Mouse (Mus musculus) heart, postnatal 25 days (tissue): ENCODE results near the gene Emc9. TPM values are rescaled to one million over a fixed set of nuclear protein-coding genes. Genes with fewer than 3 reads are reported as not detected.

Experiments used
- DNase-seq: peaks from one replicate; pipeline ENCODE4 v3.0.0; 2022; ENCODE audit warnings: low spot score
- intact Hi-C: fragments of 180-260 bp; cut with DNase I; formaldehyde crosslinking; loops from one replicate; pipeline ENCODE4 v1.15.1; 2025
- total RNA-seq, 2 experiments: library from RNA; stranded (reverse); gene quantifications; 2 replicates each; pipeline ENCODE4 v1.2.3; 2021

Gene Emc9
- total RNA-seq, 2 experiments from 2014 or later, result 56.0 to 58.1 TPM

DNA sequence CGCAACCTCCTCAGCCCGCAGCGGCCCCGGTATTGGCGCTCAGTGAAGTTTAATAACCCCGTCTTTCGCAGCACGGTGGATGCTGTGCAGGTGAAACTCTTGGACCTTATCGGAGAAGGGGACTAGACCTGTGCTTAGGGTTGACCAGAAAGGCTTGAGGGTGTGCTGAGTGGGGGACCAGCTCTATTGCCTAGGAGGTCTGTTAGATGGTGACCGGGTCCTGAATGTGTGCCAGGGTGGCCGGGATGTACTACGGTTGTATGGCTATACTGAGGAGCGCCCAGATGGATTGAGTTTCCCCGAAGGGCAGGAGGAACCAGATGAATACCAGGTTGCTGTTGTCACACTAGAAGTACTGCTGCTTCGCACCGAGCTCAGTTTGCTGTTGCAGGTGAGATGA, 7.1 kb upstream of the Emc9 start:
- DNase-seq, result no peak
- intact Hi-C loops, result loop anchor here (1.0 kb wide), 1 partner anchor 11 kb away; the partner anchor contains the start of gene Irf9

DNA sequence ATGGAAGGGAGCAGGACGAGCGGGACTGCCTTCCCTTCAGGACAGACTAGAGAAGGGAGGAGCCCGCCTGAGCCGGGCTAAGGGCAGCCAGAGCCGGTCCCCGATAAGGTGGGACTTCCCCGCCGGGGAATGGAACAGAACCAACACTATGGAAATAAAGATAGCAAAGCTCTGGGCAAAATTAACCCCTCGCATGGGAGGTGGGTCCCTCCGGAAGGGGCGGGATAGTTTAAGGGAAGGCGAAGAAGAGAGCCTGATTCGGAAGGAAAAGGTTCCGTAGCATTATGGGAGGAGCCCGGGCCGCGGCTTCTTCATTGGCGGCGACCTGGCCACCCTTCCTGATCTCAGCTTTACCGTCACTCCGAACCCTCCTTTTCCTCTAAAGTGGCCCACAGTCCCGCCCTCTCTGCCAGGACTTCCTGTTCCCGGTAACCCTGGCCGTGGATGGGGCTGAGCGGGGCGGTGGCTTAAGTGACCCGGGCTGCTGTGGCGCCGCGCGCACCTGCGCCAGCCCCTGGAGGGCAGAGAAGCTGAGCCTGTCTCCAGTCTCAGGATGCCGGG, 6.3 kb upstream of the Emc9 start, which contains the start of gene Rnf31:
Gene Rnf31 (plus strand): TSS at position 378 of the 561 bp plus-strand sequence.
- intact Hi-C loops, result loop anchor here (2.0 kb wide), 1 partner anchor 29 kb away; no protein-coding TSS in a partner anchor
- peak; percentile 95 for DNase-seq

DNA sequence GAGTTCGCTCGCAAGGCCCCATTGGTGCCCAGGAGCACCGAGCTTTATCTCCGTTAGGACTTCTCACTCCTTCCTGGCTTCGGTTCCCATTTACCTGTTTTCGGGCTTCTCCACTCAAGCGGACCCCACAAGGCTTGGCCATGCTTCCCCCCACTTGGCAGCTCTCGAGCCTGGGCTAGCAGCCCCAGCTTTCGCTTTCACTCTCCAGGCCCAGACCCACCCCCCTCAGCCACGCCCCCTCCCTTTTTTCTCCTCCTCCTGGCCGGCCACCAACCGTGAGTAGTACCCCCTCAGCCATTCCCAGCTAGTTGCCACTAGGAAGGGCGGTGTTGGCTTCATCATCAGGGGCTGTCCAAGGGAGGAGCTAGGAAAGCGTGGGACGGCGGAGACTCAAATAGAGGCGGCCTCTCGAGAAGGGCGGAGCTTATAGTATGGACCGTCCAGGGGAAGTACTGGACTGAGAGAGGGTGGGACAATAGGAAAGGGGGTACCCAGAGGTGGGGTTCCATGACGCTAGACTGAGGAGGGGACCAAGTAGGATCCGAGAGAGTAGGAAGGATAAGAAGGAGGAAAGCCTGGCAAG, 5.7 kb upstream of the Emc9 start, which contains the start of gene Psme2:
Gene Psme2 (minus strand): TSS at position 366 of the 583 bp plus-strand sequence.
- DNase-seq, result peak; percentile 96
- intact Hi-C loops, result loop anchor here (2.0 kb wide), 1 partner anchor 28 kb away; no protein-coding TSS in a partner anchor

DNA sequence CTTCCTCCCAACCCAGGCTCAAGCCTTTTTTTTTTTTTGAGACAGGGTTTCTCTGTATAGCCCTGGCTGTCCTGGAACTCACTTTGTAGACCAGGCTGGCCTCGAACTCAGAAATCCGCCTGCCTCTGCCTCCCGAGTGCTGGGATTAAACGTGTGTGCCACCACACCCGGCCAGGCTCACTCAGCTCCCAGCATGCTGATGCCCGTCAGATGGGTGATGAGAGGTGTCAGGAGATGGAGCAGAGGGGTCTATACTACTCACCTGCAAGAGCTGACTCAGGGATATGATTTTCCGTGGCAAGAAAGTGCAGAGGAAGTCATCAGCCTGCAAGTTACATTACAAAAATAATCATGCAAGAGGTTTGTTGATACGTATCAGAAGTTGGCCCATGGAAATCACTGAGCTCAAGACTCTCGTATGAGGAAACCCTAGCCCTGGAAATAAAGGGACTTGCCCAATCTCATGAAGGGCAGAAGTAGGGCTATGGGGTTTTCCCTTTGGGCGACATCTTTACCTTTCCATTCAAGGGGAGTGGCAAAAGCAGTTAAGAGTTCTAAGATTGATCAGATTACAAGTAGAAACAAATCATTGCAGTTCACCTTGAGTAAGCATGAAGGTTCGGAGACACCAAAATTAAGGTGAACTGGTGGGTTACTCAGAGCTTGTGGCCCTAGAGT, 4.8 kb upstream of the Emc9 start:
- intact Hi-C loops, result loop anchor here (2.0 kb wide), 1 partner anchor 27 kb away; no protein-coding TSS in a partner anchor
- DNase-seq, result no peak

DNA sequence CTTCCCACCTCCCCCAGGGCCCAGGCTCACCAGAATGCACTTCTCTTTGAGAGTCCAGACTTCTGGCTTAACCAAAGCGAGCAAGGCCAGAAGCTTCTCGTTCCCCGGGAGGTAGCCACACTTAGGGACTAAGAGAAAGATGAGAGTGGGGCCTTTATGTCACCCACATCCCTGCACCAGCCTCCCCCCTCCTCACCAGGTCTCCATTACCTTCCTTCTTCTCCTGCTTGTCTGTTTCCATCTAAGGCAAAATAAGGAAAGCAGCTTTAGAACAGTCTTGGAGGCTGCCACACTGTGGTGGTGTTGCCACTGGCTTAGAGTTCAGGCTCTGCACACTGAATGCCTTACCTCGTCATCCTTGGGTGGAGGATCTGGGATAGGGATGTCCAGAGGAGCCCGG, 4.2 kb upstream of the Emc9 start:
- no peak for DNase-seq

DNA sequence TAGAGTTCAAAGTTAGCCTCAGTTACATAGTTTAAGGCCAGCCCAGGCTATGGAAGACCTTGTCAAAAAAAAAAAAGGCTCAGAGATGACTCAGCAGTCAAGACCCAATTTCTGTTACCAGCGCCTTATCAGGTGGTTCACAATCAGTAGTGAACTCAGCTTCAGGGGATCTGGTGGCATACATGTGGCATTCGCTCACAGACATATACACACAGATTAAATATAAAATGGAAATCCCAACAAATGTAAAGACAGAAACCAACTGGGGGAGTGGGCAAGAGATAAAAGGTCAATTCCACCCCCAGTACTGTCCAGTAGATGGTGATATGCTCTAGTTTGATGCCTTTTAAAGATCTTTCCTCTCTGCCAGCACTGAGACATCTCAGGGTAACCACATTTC, 1.0 kb upstream of the Emc9 start:
- no peak for DNase-seq
- intact Hi-C loops, result no loop called here

More for the DNA sequence above, 4.2 kb upstream of the Emc9 start:
- intact Hi-C loops, result no loop called here

DNA sequence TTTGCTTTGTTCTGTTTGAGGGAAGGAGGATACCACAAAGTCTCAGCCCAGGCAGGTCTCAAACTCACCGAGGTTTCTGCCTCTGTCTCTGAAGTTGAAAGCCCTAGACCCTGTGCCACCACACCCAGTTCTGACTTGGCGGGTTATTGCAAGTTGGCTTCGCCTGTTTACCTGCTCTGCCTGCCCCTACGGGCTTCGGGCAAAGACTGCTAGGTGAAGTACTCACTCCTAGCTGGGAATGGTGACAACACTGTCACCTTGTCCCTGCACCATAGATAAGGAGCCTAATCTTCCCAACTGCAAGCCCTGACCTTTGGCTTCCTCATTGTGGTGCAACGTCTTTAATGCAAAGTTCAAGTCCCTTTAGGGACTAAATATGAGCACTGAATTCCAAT, 461 bp upstream of the Emc9 start:
- intact Hi-C loops, result no loop called here
- DNase-seq, result no peak

DNA sequence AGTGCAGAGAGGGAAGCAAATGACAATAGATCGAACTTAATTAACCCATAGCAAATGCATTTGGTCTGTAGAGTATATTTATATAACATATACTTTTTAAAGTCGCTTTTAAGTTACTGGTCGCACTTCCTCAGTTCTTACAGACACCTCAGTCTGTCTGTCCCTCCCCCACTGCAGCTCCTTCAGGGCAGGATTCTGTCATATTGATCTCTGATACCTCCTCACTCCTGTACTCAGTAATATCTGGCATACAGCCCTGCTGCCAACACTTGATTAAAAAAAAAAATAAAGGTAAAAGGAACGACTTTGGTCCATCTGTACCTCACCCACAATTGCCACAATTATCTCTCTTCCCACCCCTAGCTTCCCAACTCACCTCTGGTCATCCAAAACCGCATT, 800 bp downstream of the Emc9 start:
- DNase-seq, result no peak
- intact Hi-C loops, result no loop called here

DNA sequence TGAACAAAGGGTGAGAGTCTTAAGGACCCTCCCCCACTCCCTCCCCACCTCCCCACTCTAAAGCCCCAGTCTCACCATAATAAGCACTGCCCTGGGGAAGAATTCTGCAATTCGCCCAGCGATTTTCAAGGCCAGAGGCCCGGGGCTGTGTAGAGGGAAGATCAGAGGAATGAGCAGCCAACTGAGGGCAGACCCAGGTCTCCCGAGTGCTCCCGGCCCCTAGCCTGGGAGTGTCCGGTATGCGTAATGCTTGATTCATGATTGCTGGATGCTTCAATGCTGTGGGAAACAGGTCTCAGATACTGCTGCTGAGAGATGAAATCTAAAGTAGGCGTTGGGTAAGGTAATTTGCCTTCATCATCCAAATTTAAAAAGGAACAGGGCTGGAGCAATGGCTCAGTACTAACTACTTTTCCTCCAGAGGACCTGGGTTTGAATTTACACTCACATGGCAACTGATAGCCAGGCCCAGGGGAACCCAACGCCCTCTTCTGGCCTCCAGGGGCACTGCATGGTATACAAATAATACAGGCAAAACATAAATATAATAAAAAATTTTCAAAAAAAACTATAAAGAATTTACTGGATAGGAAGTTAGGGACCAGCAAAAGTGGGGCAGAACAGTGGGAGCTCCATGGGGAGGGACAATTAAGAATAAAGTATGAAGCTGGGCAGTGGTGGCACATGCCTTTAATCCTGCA, 3.0 kb downstream of the Emc9 start:
- intact Hi-C loops, result no loop called here
- DNase-seq, result no peak

DNA sequence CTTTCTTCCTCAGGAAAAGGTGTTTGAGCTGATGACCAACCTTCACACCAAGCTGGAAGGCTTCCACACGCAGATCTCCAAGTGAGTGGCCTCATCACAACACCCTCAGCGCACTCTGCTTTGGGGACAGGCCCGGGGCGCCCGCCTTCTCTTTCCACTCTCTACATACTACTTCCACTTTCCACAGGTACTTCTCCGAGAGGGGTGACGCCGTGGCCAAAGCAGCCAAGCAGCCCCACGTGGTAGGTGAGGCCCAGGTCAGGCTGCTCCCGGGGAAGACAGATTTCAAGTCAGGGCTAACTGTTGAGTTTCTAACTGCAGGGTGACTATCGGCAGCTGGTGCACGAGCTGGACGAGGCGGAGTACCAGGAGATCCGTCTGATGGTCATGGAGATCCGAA, 4.4 kb downstream of the Emc9 start:
- DNase-seq, result no peak

DNA sequence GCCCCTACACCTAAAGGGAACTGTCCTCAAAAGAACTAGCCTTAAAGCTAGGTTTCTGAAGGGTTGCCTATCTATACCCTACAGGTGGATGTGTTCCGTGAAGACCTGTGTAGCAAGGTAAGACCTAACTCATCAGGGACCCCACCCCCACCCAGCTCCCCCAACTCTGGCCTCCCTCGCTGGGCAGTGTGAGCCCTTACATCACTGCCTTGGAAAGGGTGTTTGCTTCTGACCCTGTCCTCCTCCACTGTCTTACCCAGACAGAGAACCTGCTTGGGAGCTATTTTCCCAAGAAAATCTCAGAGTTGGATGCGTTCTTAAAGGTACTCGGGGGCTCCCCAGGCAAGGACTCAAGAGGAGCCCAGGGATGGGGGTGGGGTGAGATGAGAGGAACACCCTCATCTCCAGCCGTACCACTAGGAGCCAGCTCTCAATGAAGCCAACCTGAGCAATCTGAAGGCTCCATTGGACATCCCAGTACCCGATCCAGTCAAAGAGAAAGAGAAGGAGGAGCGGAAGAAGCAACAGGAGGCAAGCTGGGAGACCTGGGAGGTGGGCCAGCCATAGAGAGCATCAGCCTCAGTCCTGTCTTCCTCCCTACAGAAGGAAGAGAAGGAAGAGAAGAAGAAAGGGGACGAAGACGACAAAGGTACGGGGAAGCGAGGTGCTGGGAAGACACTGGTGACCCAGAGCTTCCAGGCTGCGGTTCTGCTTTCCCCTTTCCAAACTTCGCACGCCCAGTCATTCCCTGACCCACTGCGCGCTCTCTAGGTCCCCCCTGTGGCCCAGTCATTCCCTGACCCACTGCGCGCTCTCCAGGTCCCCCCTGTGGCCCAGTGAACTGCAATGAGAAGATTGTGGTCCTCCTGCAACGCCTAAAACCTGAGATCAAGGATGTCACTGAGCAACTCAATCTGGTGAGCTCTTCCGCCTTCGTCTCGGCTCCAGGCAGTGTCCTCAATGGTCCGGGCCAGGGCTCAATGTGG, 5.3 kb downstream of the Emc9 start:
- intact Hi-C loops, result no loop called here

More for the DNA sequence above, 4.4 kb downstream of the Emc9 start:
- intact Hi-C loops, result no loop called here

DNA sequence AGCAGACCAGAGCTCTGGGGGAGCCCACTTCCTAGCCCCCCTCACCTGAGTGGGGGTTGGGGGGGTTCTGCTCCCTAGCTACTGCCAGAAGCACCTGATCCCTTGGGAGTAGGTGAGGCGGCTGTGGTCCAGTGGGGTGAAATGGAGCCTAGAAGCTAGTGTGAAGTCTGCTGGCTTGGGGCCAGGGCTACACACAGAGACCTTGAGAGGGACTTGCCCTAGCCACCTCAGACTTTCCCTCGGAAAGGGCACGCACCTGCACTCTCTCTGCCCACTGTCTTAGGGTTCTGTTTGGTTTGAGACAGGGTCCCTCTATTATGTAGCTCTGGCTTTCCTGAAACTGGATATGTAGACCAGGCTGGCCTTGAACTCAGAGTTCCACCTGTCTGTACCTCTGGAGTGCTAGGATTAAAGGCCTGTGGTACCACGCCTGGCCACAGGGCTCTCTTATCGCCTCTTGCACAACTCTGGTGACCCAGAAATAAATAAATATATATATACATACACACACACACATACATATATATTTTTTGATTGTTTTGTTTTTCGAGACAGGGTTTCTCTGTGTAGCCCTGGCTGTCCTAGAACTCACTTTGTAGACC, 6.3 kb downstream of the Emc9 start:
- intact Hi-C loops, result no loop called here
- DNase-seq, result peak; percentile 38

More for the DNA sequence above, 5.3 kb downstream of the Emc9 start:
- no peak for DNase-seq

DNA sequence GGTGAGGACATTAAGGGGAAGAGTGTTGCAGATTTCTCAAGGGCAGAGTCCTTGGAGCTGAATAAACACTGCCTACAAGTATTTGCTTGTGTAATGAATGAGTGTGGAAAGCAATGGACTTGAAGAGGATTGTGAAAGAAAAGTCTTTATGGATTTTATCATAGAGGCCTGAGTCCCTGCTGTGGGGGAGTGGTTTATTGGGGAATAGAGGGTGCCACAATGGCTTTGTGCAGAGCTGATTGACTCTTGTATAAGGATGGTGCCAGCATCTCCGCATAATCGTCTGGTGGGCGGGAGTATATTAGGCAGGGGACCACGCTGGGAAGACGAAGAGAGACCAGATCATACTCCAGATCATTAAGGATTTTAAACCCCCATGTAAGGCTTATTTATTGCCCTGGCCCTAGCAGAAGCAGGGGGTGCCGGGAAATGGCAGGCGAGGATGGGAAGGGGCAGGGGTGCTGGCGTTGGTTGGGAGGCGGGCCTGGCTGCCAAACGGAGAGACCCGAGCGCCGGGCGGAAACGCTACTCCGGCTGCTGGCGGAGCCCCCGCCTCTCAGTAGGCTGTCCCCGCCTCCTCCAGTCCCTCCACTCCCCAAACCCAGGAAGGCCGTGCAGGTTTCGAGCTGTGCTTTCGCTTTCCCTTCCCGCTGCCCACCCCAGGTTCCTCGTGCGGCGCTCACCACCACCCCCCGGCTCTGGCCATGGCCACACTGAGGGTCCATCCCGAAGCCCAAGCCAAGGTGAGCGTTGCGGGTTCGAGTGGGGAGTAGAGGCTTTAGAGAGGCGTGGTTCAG, 7.0 kb downstream of the Emc9 start, which contains the start of gene Psme1:
Gene Psme1 (plus strand): TSS at position 253 of the 797 bp plus-strand sequence.
- DNase-seq, result peak; percentile 71
- intact Hi-C loops, result no loop called here

DNA sequence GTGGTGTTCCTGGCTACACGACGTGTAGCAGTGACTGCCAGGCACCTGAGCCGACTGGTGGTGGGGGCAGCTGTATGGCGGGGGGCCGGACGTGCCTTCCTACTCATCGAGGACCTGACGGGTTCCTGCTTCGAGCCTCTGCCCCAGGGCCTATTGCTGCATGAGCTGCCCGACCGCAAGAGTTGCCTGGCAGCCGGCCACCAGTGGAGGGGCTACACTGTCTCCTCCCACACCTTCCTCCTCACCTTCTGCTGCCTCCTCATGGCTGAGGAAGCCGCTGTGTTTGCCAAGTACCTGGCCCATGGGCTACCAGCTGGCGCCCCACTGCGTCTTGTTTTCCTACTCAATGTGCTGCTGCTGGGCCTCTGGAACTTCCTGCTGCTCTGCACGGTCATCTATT, 8.7 kb downstream of the Emc9 start:
- intact Hi-C loops, result no loop called here
- DNase-seq, result no peak

DNA sequence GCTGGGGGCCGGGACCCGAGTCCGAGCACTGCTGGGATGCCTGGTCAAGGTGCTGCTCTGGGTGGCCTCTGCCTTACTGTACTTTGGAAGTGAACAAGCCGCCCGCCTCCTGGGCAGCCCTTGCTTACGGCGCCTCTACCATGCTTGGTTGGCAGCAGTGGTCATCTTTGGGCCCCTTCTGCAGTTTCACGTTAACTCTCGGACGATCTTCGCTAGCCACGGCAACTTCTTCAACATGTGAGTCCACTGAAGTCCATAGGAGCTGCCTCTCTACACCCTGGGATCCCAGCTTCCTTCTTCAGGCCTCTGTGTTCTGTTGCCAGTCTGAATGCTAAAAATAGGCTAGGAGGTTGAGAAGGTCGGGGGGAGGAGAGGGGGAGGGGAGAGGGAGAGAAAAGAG, 9.4 kb downstream of the Emc9 start:
- intact Hi-C loops, result no loop called here

DNA sequence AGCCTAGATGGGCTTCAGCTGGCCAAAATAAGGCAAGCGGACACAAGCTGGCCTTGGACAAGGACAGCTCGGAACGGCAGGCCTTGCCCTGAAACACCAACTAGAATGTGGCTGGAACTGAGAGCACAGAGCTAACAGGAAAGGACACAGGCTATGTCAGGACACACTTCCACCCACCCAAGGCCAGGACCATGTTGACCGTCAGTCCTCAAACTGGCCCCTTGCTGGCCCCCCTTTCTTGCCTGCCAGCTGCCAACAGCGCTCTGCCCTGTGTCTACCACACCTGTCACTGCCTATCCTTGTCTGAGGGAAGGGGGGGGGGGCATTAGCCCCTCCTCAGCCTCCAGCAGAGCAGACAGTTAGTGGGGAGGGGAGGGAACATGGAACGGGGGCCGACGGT, 9.8 kb downstream of the Emc9 start, which contains the start of gene Fitm1:
Gene Fitm1 (plus strand): TSS at position 316 of the 400 bp plus-strand sequence.
- intact Hi-C loops, result no loop called here

More for the DNA sequence above, 9.4 kb downstream of the Emc9 start:
- DNase-seq, result no peak

DNA sequence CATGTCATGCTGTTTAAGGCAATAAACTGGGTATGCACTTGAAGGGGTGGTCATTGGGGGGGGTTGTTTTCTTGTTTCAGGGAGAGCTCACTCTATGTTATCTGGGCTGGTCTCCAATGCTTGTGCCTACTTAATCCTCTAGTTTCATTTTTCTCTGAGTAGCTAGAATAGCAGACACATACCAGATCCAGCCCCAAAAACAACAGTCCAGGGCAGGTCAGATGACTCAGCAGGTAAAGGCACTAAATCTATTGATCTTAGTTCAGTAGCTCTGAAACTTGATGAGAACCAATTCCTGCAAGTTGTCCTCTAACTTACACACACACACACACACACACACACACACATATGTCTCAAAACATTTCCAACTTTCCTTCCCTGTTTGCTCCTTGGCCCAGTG, 13.3 kb downstream of the Emc9 start:
- intact Hi-C loops, result no loop called here
- no peak for DNase-seq

More for the DNA sequence above, 9.8 kb downstream of the Emc9 start, which contains the start of gene Fitm1:
- DNase-seq, result no peak

DNA sequence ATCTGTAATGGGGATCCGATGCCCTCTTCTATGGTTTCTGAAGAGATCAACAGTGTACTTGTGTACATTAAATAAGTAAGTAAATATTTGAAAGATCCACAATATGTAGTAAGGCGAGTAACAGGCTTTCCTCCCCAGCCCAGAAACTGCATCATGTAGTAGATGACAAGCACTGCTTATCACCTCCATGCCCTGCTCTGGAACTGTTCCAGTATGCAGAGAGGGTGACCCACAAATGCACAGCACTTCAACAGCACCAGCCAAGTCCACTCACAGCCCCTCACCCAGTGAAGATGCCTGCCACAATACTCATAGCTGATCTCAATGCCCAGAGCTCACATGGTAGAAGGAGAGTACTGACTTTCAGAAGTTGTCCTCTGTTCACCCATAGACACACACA, 14.5 kb downstream of the Emc9 start:
- intact Hi-C loops, result no loop called here
- no peak for DNase-seq
